Mouse (Mus musculus) thymus, adult 18-20 months (tissue): ENCODE results near the gene Hist4h4.
"Not testable (repeated sequence)": the region's sequence is repeated elsewhere in the genome, so short reads cannot be mapped to it uniquely, and the experiment has no call there.

Experiments
- DNase-seq, 2 experiments: peaks; one replicate each; pipeline ENCODE4 v3.0.0; 2022; ENCODE audit warnings: mixed read lengths in 2 of 2

Hist4h4 gene

GRCm38 (mm10) chr6:136813117-136813516, 8.9 kb upstream of the Hist4h4 start:
- DNase-seq: no peak

GRCm38 (mm10) chr6:136811196-136811595, 7.0 kb upstream of the Hist4h4 start:
- DNase-seq: no peak

GRCm38 (mm10) chr6:136809673-136810072, 5.5 kb upstream of the Hist4h4 start:
- DNase-seq: no peak

- no peak for DNase-seq
Observed at GRCm38 (mm10) chr6:136809077-136809476, 4.9 kb upstream of the Hist4h4 start.

GRCm38 (mm10) chr6:136808631-136809046, 4.4 kb upstream of the Hist4h4 start:
- DNase-seq: peak in 1 of 2 experiments; percentile 28

- DNase-seq: peak; percentile 95 to 97
Observed at GRCm38 (mm10) chr6:136808014-136808417, 3.8 kb upstream of the Hist4h4 start, which contains the start of gene H2afj. TSS of gene H2afj (plus strand) at chr6:136808244.

- DNase-seq: no peak
Observed at GRCm38 (mm10) chr6:136807395-136808013, 3.3 kb upstream of the Hist4h4 start.

- no peak for DNase-seq
Observed at GRCm38 (mm10) chr6:136806819-136807218, 2.6 kb upstream of the Hist4h4 start.

- DNase-seq: no peak
Observed at GRCm38 (mm10) chr6:136805409-136805775, 1.2 kb upstream of the Hist4h4 start.

GRCm38 (mm10) chr6:136804705-136805408, 642 bp upstream of the Hist4h4 start:
- DNase-seq: no peak

- DNase-seq: no peak
Observed at GRCm38 (mm10) chr6:136803093-136803738, 999 bp downstream of the Hist4h4 start.

GRCm38 (mm10) chr6:136801274-136801673, 2.9 kb downstream of the Hist4h4 start:
- no peak for DNase-seq

- DNase-seq: no peak
Observed at GRCm38 (mm10) chr6:136800710-136801109, 3.5 kb downstream of the Hist4h4 start.

- not testable (repeated sequence) for DNase-seq
Observed at GRCm38 (mm10) chr6:136797874-136798693, 6.1 kb downstream of the Hist4h4 start.

GRCm38 (mm10) chr6:136795850-136796249, 8.4 kb downstream of the Hist4h4 start:
- DNase-seq: no peak

GRCm38 (mm10) chr6:136795110-136795509, 9.1 kb downstream of the Hist4h4 start:
- DNase-seq: no peak

- DNase-seq: no peak
Observed at GRCm38 (mm10) chr6:136793831-136794525, 10.2 kb downstream of the Hist4h4 start.

- no peak for DNase-seq
Observed at GRCm38 (mm10) chr6:136792884-136793758, 11.1 kb downstream of the Hist4h4 start.

- no peak for DNase-seq
Observed at GRCm38 (mm10) chr6:136789391-136789971, 14.7 kb downstream of the Hist4h4 start.

- DNase-seq: no peak
Observed at GRCm38 (mm10) chr6:136782761-136783160, 21.5 kb downstream of the Hist4h4 start.

- no peak for DNase-seq
Observed at GRCm38 (mm10) chr6:136782146-136782545, 22.1 kb downstream of the Hist4h4 start.
